Mouse (Mus musculus): ENCODE results near the gene Wdr19.
"Not testable (repeated sequence)": the region's sequence is repeated elsewhere in the genome, so short reads cannot be mapped to it uniquely, and the experiment has no call there.

Wdr19 gene

GRCm38 (mm10) chr5:65299623-65300022 is 100.1 kb downstream of the Wdr19 start:
- not testable (repeated sequence) for DNase-seq (ENCODE audit: low spot score)

- DNase-seq (ENCODE audit: low spot score), result no peak
Observed at GRCm38 (mm10) chr5:65300121-65300520, 100.6 kb downstream of the Wdr19 start.

GRCm38 (mm10) chr5:65305516-65305915 is 106.0 kb downstream of the Wdr19 start:
- no peak for DNase-seq (ENCODE audit: low spot score)

- no peak for DNase-seq (ENCODE audit: low spot score)
Observed at GRCm38 (mm10) chr5:65308208-65308607, 108.7 kb downstream of the Wdr19 start.

- DNase-seq (ENCODE audit: low spot score), result no peak
Observed at GRCm38 (mm10) chr5:65308866-65309265, 109.4 kb downstream of the Wdr19 start.
